Comparison of ENCODE assay signal across 21 mouse cellular contexts in genomic region chr6:148761475-148761874, GRCm38 (mm10).
A peak's percentile ranks its signal among the peaks of the same experiment; 100 is the strongest.
DNase-seq lines count a peak whose midpoint lies in the region; ATAC-seq and TF ChIP-seq lines count a peak whose summit lies in the region.
"Had no signal": no experiment of that assay in that cellular context is flagged by ENCODE, and none has a peak within 500 bp of the region (broad histone marks: within the 10 kb centered on the region; RNA-seq: fewer than 3 reads in every experiment).

No protein-coding gene starts in this region.

- peaks cover 0 to 4% of the 10 kb centered on the region in 2 experiments; a peak in 2 of 4 replicates for H3K36me3 ChIP-seq in MEL (ENCODE audit: control insufficient read depth in 1 of 2, insufficient read depth in 2 of 2, low read length in 2 of 2)
- no peaks in the 10 kb centered on the region for H3K36me3 ChIP-seq in stomach, postnatal 0 days (ENCODE audit: control insufficient read depth, insufficient read depth, low read length)
- H3K36me3 ChIP-seq: embryonic facial prominence, embryonic 13.5 days; heart, embryonic 10.5 days; intestine, embryonic 15.5 days had no signal

- H3K27ac ChIP-seq in MEL (ENCODE audit: control insufficient read depth, low read depth, low read length): no peak overlapping the region
- H3K27ac ChIP-seq in stomach, postnatal 0 days (replicated peaks): no peak overlapping the region
- H3K27ac ChIP-seq: embryonic facial prominence, embryonic 13.5 days; forebrain, embryonic 13.5 days; heart, embryonic 10.5 days; hindbrain, embryonic 14.5 days; intestine, embryonic 15.5 days had no signal

- H3K4me1 ChIP-seq in MEL (ENCODE audit: control insufficient read depth in 1 of 2, insufficient read depth in 2 of 2, low read length in 2 of 2): peaks cover 0 to 4% of the 10 kb centered on the region in 2 experiments; a peak in 3 of 4 replicates
- H3K4me1 ChIP-seq in stomach, postnatal 0 days (replicated peaks; ENCODE audit: control insufficient read depth, insufficient read depth): no peaks in the 10 kb centered on the region
- H3K4me1 ChIP-seq: embryonic facial prominence, embryonic 13.5 days; forebrain, embryonic 13.5 days; intestine, embryonic 15.5 days had no signal

- ATAC-seq in granulocyte monocyte progenitor cell, adult 5-6 weeks (replicated peaks; ENCODE audit: poor library complexity, severe bottlenecking): peak; percentile 72
- no peak for ATAC-seq in stomach, postnatal 0 days (ENCODE audit: low FRiP score, low TSS enrichment)
- no peak for ATAC-seq in erythroblast, adult 5-6 weeks (replicated peaks; ENCODE audit: low FRiP score, poor library complexity, severe bottlenecking)
- ATAC-seq in activated CD4-positive, CD25-positive, alpha-beta regulatory T cell, adult 4 months: no peak
- ATAC-seq: CD4-positive, CD25-positive, alpha-beta regulatory T cell, adult 4 months; forebrain, embryonic 13.5 days; intestine, embryonic 15.5 days had no signal

- 79% methylated on average over 4 of the region's 4 CpGs for WGBS in stomach, postnatal 0 days

- H3K4me3 ChIP-seq in MEL (ENCODE audit: control insufficient read depth in 1 of 2, insufficient read depth in 1 of 2, low read depth in 2 of 2, low read length in 2 of 2): no peak overlapping the region
- H3K4me3 ChIP-seq in stomach, postnatal 0 days (ENCODE audit: low read depth, low read length): no peak overlapping the region
- H3K4me3 ChIP-seq: embryonic facial prominence, embryonic 13.5 days; forebrain, embryonic 13.5 days; heart, embryonic 10.5 days; intestine, embryonic 15.5 days had no signal

- TF ChIP-seq EP300 in MEL (IDR thresholded peaks at IDR 0.05; ENCODE audit: low read depth in 1 of 2, low read length in 2 of 2): peak; percentile 66 to 86
- no peak for TF ChIP-seq EP300 in stomach, postnatal 0 days (optimal IDR thresholded peaks at IDR 0.05)

- DNase-seq in A20 (ENCODE audit: low read depth, low spot score) (peak; percentile 82), MEL (ENCODE audit: low read depth, low spot score) (peak; percentile 78)
- no peak for DNase-seq in stomach, postnatal 0 days (ENCODE audit: low spot score)
- DNase-seq: adrenal gland, postnatal 10 days; B cell, adult 2 months; cerebellum, adult 11-12 months; cerebellum, adult 9-10 months; cerebellum, postnatal 25 days; gastrocnemius, postnatal 36 days; heart, adult 18-20 months; heart, postnatal 10 days; heart, postnatal 4 days had no signal

- no peaks in the 10 kb centered on the region for H3K9me3 ChIP-seq in MEL (replicated peaks; ENCODE audit: insufficient read depth, low read length)
- no peaks in the 10 kb centered on the region for H3K9me3 ChIP-seq in stomach, postnatal 0 days (ENCODE audit: control insufficient read depth, low read length)
- H3K9me3 ChIP-seq: embryonic facial prominence, embryonic 13.5 days; forebrain, embryonic 13.5 days; heart, embryonic 10.5 days; intestine, embryonic 15.5 days had no signal

- H3K9ac ChIP-seq in MEL (ENCODE audit: control insufficient read depth, low read depth, low read length, poor library complexity, severe bottlenecking): no peak overlapping the region
- H3K9ac ChIP-seq in stomach, postnatal 0 days (ENCODE audit: low read length): no peak overlapping the region
- H3K9ac ChIP-seq: embryonic facial prominence, embryonic 13.5 days; forebrain, embryonic 13.5 days; hindbrain, embryonic 14.5 days; intestine, embryonic 15.5 days had no signal

- no peak for TF ChIP-seq RAD21 in MEL (IDR thresholded peaks at IDR 0.05; ENCODE audit: low read depth, low read length)

- H3K27me3 ChIP-seq in MEL (ENCODE audit: control insufficient read depth in 1 of 2, insufficient read depth in 2 of 2, low read length in 2 of 2): no peaks in the 10 kb centered on the region
- H3K27me3 ChIP-seq in stomach, postnatal 0 days (ENCODE audit: control insufficient read depth, insufficient read depth, low read length): no peaks in the 10 kb centered on the region
- H3K27me3 ChIP-seq: embryonic facial prominence, embryonic 13.5 days; forebrain, embryonic 13.5 days; intestine, embryonic 15.5 days had no signal

- TF ChIP-seq POLR2A in MEL (IDR thresholded peaks at IDR 0.05; ENCODE audit: control insufficient read depth in 1 of 2, insufficient read depth in 1 of 2, low read depth in 1 of 2, low read length in 2 of 2, poor library complexity in 1 of 2): no peak

- no peak for TF ChIP-seq CTCF in MEL (IDR thresholded peaks at IDR 0.05 in 2 of 3, conservative IDR thresholded peaks at IDR 0.05 in 1 of 3; ENCODE audit: control insufficient read depth in 1 of 3, insufficient read depth in 1 of 3, low read depth in 2 of 3, low read length in 3 of 3, poor library complexity in 1 of 3, severe bottlenecking in 1 of 3)
- no peak for TF ChIP-seq CTCF in stomach, postnatal 0 days (IDR thresholded peaks at IDR 0.05; ENCODE audit: low read depth)

- H3K4me2 ChIP-seq in stomach, postnatal 0 days (replicated peaks; ENCODE audit: low read depth): no peak overlapping the region
- H3K4me2 ChIP-seq: embryonic facial prominence, embryonic 13.5 days; forebrain, embryonic 13.5 days; hindbrain, embryonic 14.5 days; intestine, embryonic 15.5 days had no signal

- H3K79me2 ChIP-seq in MEL (ENCODE audit: control insufficient read depth, insufficient read depth, low read length, poor library complexity): no peaks in the 10 kb centered on the region

TF ChIP-seq in MEL, 35 proteins besides CTCF, POLR2A, EP300 and RAD21:
- no peak for TF ChIP-seq MYC (IDR thresholded peaks at IDR 0.05; ENCODE audit: low read depth, low read length)
- peak; percentile 77 for TF ChIP-seq ETS1 (IDR thresholded peaks at IDR 0.05; ENCODE audit: low read depth, low read length)
- peak; percentile 99 for TF ChIP-seq RCOR1 (IDR thresholded peaks at IDR 0.05; ENCODE audit: low read depth, low read length)
- TF ChIP-seq UBTF (IDR thresholded peaks at IDR 0.05; ENCODE audit: borderline replicate concordance, insufficient read depth, low read depth, low read length): no peak
- no peak for TF ChIP-seq ZMIZ1 (IDR thresholded peaks at IDR 0.05; ENCODE audit: low read depth, low read length)
- peak; percentile 40; the same call in 1 of the 2 replicates for TF ChIP-seq SIN3A (IDR thresholded peaks at IDR 0.05; ENCODE audit: low read length)
- no peak for TF ChIP-seq MAZ (IDR thresholded peaks at IDR 0.05; ENCODE audit: low read depth, low read length)
- peak; percentile 59; the same call in 1 of the 2 replicates for TF ChIP-seq TCF12 (IDR thresholded peaks at IDR 0.05; ENCODE audit: low read depth, low read length)
- TF ChIP-seq ZNF384 (IDR thresholded peaks at IDR 0.05; ENCODE audit: low read depth, low read length): no peak
- TF ChIP-seq GABPA (IDR thresholded peaks at IDR 0.05; ENCODE audit: low read depth, low read length): no peak
- no peak for TF ChIP-seq KAT2A (conservative IDR thresholded peaks at IDR 0.05; ENCODE audit: low read depth, low read length)
- peak; percentile 89 for TF ChIP-seq GATA1 (IDR thresholded peaks at IDR 0.05; ENCODE audit: low read depth, low read length)
- no peak for TF ChIP-seq POLR2AphosphoS5 (IDR thresholded peaks at IDR 0.05; ENCODE audit: borderline replicate concordance, low read depth, low read length)
- no peak for TF ChIP-seq NELFE (IDR thresholded peaks at IDR 0.05; ENCODE audit: low read depth, low read length)
- TF ChIP-seq CHD2 (IDR thresholded peaks at IDR 0.05; ENCODE audit: low read length): no peak
- no peak for TF ChIP-seq MAFK (IDR thresholded peaks at IDR 0.05; ENCODE audit: borderline replicate concordance, low read depth, low read length)
